Mouse (Mus musculus) bone marrow, adult 2 months (tissue): Measurements from ENCODE around the gene Bcl2a1d. TPM values are rescaled to one million over a fixed set of nuclear protein-coding genes. Genes with fewer than 3 reads are reported as not detected.
"Not testable (repeated sequence)": the region's sequence is repeated elsewhere in the genome, so short reads cannot be mapped to it uniquely, and the experiment has no call there.

Source experiments
- H3K27ac ChIP-seq: fragments of 200-500 bp; 2 replicates; pipeline ENCODE4 v1.5.1; 2012; ENCODE audit warnings: low read depth, mild to moderate bottlenecking, control low read depth, inconsistent platforms, low read length; ENCODE audit not compliant: control insufficient read depth, poor library complexity, insufficient read depth
- H3K4me1 ChIP-seq: fragments of 200-500 bp; 2 replicates; pipeline ENCODE4 v1.6.1; 2011; ENCODE audit warnings: low read length; ENCODE audit not compliant: control insufficient read depth, insufficient read depth
- H3K4me3 ChIP-seq: fragments of 200-500 bp; replicated peaks from 2 replicates; pipeline ENCODE3; 2011; ENCODE audit warnings: mild to moderate bottlenecking, low read depth, low read length, control low read depth; ENCODE audit not compliant: control insufficient read depth
- WGBS: fragments of 180-500 bp; shearing (Covaris S2); methylation state at CpG from one replicate; pipeline ENCODE4 v1.1.7; 2018; 5-methylcytosine and 5-hydroxymethylcytosine counted together
- polyA plus RNA-seq: library from polyadenylated mRNA; stranded (reverse); fragments of >200 nt; gene quantifications from 2 replicates; pipeline ENCODE4 v1.2.4, GENCODE M21; 2011; ENCODE audit warnings: low replicate concordance; ENCODE audit not compliant: missing spikeins, insufficient read depth, insufficient read length

Gene Bcl2a1d
- 3.2 TPM in 1 of 2 replicates, not detected in the other for polyA plus RNA-seq

DNA sequence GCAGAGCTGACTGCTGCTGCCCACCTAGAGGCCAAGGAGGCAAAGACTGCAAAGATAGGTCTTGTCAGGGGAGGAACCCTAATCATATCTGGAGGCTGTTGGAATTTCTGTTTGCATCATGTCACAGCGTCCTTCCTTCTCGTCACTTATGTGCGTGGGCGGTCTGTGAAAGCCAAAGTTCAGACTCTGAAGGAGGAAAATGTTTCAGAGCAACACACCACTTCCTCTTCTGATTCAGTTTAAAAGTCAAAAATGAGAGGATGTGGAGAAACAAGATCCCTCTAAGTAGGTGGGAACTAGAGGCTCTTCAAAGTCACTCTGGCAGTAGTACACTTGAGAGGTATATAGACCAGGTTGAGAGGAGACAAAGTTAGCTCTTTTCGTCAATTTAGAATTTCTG is at the start of gene Bcl2a1d:
Gene Bcl2a1d (minus strand): TSS at position 187 of the 400 bp plus-strand sequence.
- not testable (repeated sequence) for H3K4me3 ChIP-seq, H3K27ac ChIP-seq, H3K4me1 ChIP-seq
- WGBS, result 13% methylated on average over 5 of the region's 5 CpGs

DNA sequence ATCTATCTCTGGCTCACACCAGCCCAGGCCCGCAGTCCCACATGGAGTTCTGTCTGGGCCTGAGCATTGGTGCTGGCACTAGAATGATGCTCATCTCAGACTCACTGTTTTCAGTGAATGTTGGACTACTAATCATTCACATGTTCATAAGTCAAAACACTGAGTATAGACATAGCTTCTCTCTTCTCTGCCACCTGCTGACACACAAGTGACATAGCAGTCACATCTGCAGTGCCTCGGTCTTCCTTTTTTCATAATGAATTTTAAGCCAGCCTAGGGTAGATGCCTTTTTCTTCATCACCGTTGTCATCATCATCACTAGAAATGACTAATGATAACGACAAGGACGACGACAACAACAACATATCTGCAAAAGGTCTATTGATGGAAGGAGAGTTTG is 38.5 kb upstream of the Bcl2a1d start:
- H3K4me1 ChIP-seq, H3K27ac ChIP-seq: not testable (repeated sequence)
- 81% methylated on average over 3 of the region's 6 CpGs for WGBS

DNA sequence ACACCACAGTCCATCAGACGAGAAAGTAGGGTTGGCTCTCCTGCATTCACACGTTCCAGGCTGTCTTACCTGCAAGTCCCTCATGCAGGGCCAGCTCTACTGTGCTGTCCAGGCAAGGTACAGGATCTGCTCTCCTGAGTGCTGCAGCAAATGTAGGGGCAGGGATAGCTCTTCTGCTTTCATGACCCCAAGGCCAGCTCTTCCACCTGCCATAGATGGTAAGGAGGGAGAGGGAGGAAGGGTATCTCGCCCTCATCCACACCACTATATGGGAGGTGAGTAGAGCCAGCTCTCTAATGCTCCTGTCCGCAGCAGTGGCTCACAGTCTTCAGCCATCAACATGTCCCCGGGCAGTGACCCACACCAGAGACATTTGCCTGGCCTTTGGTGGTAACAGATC is 37.8 kb upstream of the Bcl2a1d start:
- WGBS, result 75% methylated on average over 5 of the region's 5 CpGs
- not testable (repeated sequence) for H3K4me1 ChIP-seq, H3K4me3 ChIP-seq, H3K27ac ChIP-seq

More for the DNA sequence above, 38.5 kb upstream of the Bcl2a1d start:
- not testable (repeated sequence) for H3K4me3 ChIP-seq

DNA sequence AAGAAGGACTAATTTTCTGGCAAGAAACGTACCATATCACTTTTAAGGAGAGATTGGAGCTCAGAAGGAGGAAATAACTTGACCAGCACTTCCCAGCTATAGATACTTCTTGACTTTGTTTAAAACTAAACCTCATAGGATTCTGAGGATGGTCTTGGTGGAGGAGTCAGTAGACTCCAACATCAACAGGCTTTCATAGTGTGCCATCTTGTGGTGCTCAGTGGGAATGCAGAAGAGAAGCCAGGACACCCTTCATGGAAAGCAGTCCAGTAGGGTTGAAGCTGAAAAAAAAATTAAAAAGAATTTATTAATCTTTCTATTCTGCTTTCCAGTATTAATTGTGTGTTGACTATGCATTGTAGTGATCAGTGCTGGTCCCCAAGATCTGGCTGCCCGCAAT is 15.0 kb upstream of the Bcl2a1d start:
- H3K27ac ChIP-seq, H3K4me3 ChIP-seq, H3K4me1 ChIP-seq: not testable (repeated sequence)
- WGBS, result 25% methylated on average over 1 of the region's 2 CpGs

DNA sequence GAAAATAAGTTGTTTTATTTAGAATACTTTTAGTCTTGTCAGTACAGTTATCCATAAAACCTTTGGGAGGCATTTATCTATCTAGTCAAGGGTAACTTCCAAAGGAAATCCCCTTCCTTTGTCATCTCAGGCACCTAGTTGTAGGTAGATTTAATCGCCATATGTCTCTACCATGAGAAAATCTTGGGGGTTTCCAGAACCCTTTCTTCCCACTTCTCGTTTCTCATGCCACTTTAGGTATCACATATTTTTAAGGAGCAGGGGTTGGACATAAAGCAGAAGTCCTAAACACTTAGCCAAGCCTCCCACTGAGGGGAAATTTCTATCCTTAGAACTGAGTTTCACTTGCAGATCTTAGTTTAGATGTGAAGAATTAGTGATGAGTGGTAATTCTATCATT is 14.3 kb upstream of the Bcl2a1d start:
- 57% methylated on average over 1 of the region's 2 CpGs for WGBS
- H3K27ac ChIP-seq, H3K4me3 ChIP-seq, H3K4me1 ChIP-seq: not testable (repeated sequence)

DNA sequence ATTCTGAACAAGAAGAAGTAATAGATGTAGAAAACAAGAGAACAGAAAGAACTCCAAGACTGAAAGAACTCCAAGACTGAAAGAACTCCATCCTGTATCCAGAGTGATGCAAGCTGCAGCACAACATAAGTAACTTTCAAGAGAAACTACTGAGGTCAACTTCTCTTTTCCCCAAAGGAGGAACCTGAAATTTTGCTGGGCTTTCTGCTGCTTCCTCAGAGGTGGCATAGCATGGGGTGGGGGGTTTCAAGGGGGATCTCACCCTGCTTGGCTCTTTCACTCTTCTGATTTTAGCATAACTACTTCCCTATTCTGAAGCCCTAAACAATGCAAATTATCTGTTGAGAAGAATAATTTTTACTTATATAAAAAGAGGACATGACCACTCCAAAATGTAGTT is 3.6 kb upstream of the Bcl2a1d start:
- H3K27ac ChIP-seq, H3K4me3 ChIP-seq, H3K4me1 ChIP-seq: not testable (repeated sequence)

DNA sequence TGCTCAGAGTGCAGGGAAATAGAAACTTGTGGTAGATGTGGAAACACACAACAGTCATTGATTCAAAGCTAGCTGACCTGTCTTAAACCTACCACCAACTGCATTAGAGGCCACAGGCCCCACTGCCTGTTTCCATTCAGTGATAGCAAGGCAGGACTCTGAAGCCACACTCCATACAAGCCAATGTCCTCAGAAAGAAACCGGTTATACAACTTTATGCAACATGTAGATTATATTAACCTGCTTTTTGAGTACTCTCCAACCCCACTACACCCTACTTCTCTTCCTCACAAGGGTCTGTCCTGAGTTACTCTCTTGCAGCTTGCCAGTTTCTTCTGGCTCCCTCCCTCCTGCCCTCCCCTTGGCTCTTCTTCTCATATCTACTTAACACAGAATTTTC is 1.5 kb upstream of the Bcl2a1d start:
- not testable (repeated sequence) for H3K4me1 ChIP-seq, H3K27ac ChIP-seq
- 69% methylated on average over 1 of the region's 1 CpGs for WGBS

DNA sequence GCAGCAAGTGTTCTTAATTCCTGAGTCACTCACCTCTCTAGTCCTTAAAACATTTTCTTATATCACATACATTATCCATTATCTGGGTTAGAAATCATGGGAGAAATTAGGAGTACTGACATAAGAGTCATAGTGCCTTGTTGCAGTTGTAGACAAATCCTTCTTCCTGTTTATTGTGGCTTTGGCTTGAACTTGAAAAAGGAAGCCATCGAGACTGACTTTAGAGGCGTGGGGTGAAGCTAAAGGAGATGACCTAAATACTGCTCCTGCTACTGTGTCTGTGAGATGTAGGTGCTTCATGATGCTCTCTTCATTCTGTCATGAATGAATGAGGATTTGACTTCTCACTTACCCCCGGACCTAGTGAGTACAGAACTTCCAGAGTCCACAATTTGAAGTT is 620 bp upstream of the Bcl2a1d start:
- not testable (repeated sequence) for H3K4me3 ChIP-seq, H3K27ac ChIP-seq, H3K4me1 ChIP-seq
- 31% methylated on average over 3 of the region's 3 CpGs for WGBS

More for the DNA sequence above, 1.5 kb upstream of the Bcl2a1d start:
- H3K4me3 ChIP-seq, result not testable (repeated sequence)

DNA sequence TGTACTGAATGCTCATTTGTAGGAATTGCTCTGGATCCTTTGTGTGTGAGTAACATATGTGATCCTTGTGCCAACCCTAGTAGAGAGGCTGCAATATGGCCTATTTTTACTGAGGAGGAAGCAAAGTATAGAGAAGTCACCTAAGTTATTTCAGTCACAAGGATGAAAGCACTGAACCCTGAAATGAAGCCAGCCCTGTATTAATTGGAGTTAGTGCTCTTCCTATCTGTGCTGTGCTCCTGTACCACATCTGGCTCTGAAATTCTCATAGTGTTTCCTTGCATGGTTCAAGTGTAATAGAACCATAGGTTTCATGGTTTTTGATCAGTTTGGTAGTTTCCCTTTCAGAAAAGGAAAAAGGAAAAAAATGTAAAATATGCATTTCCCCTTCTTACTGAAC is 3.4 kb downstream of the Bcl2a1d start:
- not testable (repeated sequence) for H3K4me3 ChIP-seq, H3K27ac ChIP-seq, H3K4me1 ChIP-seq

DNA sequence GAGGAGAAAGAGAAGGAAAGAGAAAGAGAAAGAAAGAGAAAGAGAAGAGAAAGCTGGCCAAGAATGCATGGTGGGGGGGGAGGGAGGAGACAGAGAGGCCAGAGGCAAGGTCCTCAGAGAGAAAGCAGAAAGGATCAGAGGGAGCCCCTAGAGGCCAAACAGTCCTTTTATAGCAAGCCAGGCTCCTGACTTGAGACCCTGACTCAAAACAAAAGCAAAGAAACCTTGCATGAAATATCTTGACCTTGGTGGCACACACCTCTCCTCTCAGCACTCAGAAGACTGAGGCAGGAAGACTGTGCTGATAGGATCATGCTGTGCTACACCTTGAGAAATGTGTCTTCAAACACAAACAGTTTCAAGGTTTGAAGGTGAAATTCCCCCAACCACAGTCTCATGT is 10.1 kb downstream of the Bcl2a1d start:
- H3K4me1 ChIP-seq, H3K4me3 ChIP-seq, H3K27ac ChIP-seq: not testable (repeated sequence)

DNA sequence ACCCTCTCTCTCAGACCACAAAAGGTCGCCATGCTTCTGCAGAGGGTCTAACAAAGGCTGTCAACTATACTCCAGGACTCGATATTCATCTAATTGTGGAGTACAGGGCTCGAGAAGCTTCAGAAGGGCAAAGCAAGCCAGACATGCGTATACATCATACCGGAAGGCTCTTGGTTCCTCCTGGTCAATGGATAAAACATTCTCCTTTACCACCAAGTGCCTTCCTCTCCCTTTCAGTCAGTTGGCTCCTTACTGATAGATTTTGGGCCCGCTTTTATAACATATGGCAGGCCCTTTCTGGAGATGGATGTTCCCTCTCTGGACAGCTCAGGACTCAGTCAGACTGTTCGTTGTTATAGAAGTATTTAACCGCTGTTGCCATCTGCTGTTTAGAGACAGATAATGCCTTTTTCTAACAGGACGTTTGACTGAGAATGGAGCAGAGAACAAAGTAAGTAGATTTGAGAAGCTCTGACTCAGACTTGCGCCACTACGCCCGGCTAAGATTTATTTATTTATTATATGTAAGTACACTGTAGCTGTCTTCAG is 11.7 kb downstream of the Bcl2a1d start, which contains the start of gene Mthfsl:
Gene Mthfsl (minus strand): TSS at position 308 of the 549 bp plus-strand sequence.
- WGBS, result 9% methylated on average over 11 of the region's 12 CpGs
- peak within 1 kb of the TSS; percentile 27 for H3K4me3 ChIP-seq
- peak within 1 kb of the TSS; percentile 90 for H3K27ac ChIP-seq

DNA sequence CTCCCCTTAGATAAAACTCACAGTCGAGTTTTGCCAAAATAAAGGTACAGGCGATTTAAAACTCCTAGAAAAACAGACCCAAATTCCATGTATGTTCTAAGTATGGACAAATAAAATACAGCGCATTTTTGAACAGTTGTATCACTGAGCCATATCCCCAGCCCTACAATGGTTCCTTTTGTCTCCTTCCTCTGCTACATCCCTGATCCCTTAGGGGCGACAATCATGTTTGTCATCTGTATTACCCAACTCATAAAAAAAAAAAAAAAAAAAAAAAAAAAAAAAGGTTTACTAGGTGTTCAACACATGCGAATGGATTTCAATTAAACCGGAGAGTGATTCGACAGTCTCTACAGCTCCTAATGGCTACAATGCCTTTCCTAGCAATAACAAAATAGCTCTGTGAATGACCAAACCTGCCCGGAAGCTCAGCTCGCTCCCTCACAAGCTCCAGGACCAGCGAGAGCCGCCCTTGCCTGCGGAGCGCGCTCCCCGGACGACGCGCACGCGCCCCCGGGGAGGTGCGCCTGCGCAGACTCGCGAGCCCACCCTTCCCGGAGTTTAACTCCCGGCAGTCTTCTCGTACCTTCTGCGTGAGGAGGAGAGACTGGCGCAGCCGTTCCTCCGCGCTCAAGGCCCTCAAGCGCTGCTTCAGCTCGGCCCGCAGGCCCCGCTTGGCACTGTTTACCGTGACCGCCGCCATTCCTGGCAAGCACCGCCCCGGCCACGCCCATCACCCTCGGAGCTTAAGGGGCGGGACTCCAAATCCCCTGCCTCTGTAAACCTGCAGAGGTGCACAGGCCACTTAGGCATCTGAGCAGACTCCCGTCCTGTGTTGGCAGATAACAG is 12.4 kb downstream of the Bcl2a1d start:
- H3K4me3 ChIP-seq, result not testable (repeated sequence)
- WGBS, result 3% methylated on average over 20 of the region's 46 CpGs
- peak overlapping the region; percentile 90 for H3K27ac ChIP-seq

More for the DNA sequence above, 11.7 kb downstream of the Bcl2a1d start, which contains the start of gene Mthfsl:
- not testable (repeated sequence) for H3K4me1 ChIP-seq

DNA sequence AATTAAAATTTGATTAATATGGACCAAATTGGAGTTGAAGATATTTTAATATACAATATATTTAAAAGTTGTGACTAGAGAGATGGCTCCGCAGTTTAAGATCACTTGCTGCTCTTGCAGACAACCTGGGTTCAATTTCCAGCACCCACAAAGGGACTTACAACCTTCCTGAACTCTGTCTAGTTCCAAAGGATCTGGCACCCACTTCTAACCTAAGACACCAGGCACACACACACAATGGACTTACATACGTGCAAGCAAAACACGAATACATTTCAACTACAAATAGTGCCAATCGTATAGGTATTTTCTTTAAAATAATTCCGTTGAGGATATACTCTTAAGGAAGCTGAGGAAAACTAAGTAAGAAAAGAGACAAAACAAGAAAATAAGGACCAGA is 13.1 kb downstream of the Bcl2a1d start:
- H3K27ac ChIP-seq, H3K4me1 ChIP-seq, H3K4me3 ChIP-seq: not testable (repeated sequence)
- WGBS, result 65% methylated on average over 5 of the region's 5 CpGs

More for the DNA sequence above, 12.4 kb downstream of the Bcl2a1d start:
- not testable (repeated sequence) for H3K4me1 ChIP-seq

DNA sequence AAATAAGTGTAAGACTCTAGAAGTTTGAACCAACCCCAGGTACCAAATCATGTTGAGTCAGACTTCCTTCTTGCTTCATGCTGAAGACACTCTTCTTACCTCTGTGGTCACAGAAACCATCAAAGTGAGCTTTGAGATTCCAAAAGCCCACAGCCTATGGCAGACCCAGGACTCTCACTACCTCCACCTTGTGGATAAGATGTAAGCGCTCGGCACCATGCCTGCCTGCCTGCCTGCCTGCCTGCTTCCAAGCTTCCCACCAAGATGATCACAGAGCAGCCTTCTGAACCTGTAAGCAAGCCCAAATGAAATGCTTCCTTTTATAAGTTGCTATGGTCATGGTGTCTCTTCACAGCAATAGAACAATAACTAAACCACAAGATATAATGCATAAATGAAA is 13.6 kb downstream of the Bcl2a1d start:
- H3K4me1 ChIP-seq, H3K27ac ChIP-seq, H3K4me3 ChIP-seq: not testable (repeated sequence)
- 11% methylated on average over 2 of the region's 2 CpGs for WGBS
